Mouse (Mus musculus): ENCODE results near the gene Slc17a5. TPM values are rescaled to one million over a fixed set of nuclear protein-coding genes. Genes with fewer than 3 reads are reported as not detected.

Slc17a5 gene
- 10.2 and 14.7 TPM in 2 replicates for polyA plus RNA-seq (2014; fragmentation: Nextera tagmentation; extraction: Ambion mirVana)

- ATAC-seq (peak; percentile 98), DNase-seq (ENCODE audit: low spot score) (peak; percentile 98)
- peak within 1 kb of the TSS; percentile 58 for H3K4me3 ChIP-seq (ENCODE audit: low read depth, low read length)
- no peaks in the 10 kb centered on the region for H3K27me3 ChIP-seq (replicated peaks; ENCODE audit: control insufficient read depth, insufficient read depth, low read length)
- under 1% methylated on average over 27 of the region's 27 CpGs for WGBS
- H3K4me1 ChIP-seq (ENCODE audit: control insufficient read depth, insufficient read depth, low read length) = 0 out of 2 replicates have a peak, but pooled peaks cover 3% of the 10 kb centered on the region
- peak within 1 kb of the TSS; percentile 44; the same call in 1 of the 2 replicates for H3K27ac ChIP-seq (ENCODE audit: low read depth, low read length)
- H3K36me3 ChIP-seq (ENCODE audit: control insufficient read depth, insufficient read depth, low read length) = 0 out of 2 replicates have a peak, but pooled peaks cover 3% of the 10 kb centered on the region
- peak within 1 kb of the TSS; percentile 71 for H3K9ac ChIP-seq (ENCODE audit: low read length)
- no peaks in the 10 kb centered on the region for H3K9me3 ChIP-seq (replicated peaks; ENCODE audit: control insufficient read depth, low read length)
- peak within 1 kb of the TSS; percentile 64 for H3K4me2 ChIP-seq (ENCODE audit: low read length)
Observed at GRCm38 (mm10) chr9:78587914-78588313, at the start of gene Slc17a5. TSS of gene Slc17a5 (minus strand) at chr9:78588041.

GRCm38 (mm10) chr9:78633976-78634375 is 46.1 kb upstream of the Slc17a5 start:
- DNase-seq (ENCODE audit: low spot score) = no peak
- Histone ChIP-seq H3K4me3 (ENCODE audit: low read depth, low read length) (no peak overlapping the region), H3K27me3 (replicated peaks; ENCODE audit: control insufficient read depth, insufficient read depth, low read length) (no peaks in the 10 kb centered on the region), H3K9ac (ENCODE audit: low read length) (no peak overlapping the region), H3K4me1 (ENCODE audit: control insufficient read depth, insufficient read depth, low read length) (0 out of 2 replicates have a peak, but pooled peaks cover 2% of the 10 kb centered on the region), H3K36me3 (ENCODE audit: control insufficient read depth, insufficient read depth, low read length) (no peaks in the 10 kb centered on the region), H3K27ac (ENCODE audit: low read depth, low read length) (no peak overlapping the region), H3K9me3 (replicated peaks; ENCODE audit: control insufficient read depth, low read length) (no peaks in the 10 kb centered on the region), H3K4me2 (ENCODE audit: low read length) (no peak overlapping the region)
- 95% methylated on average over 3 of the region's 3 CpGs for WGBS
- no peak for ATAC-seq

- Histone ChIP-seq H3K27ac (ENCODE audit: low read depth, low read length) (no peak overlapping the region), H3K9ac (ENCODE audit: low read length) (no peak overlapping the region), H3K4me1 (ENCODE audit: control insufficient read depth, insufficient read depth, low read length) (0 out of 2 replicates have a peak, but pooled peaks cover 2% of the 10 kb centered on the region), H3K4me3 (ENCODE audit: low read depth, low read length) (no peak overlapping the region), H3K27me3 (replicated peaks; ENCODE audit: control insufficient read depth, insufficient read depth, low read length) (no peaks in the 10 kb centered on the region), H3K9me3 (replicated peaks; ENCODE audit: control insufficient read depth, low read length) (no peaks in the 10 kb centered on the region), H3K36me3 (ENCODE audit: control insufficient read depth, insufficient read depth, low read length) (no peaks in the 10 kb centered on the region), H3K4me2 (ENCODE audit: low read length) (no peak overlapping the region)
- ATAC-seq = no peak
- DNase-seq (ENCODE audit: low spot score) = no peak
- WGBS = 81% methylated on average over 6 of the region's 6 CpGs
Observed at GRCm38 (mm10) chr9:78631755-78632434, 44.1 kb upstream of the Slc17a5 start.

GRCm38 (mm10) chr9:78629991-78630390 is 42.1 kb upstream of the Slc17a5 start:
- H3K27ac ChIP-seq (ENCODE audit: low read depth, low read length) = no peak overlapping the region
- no peak for DNase-seq (ENCODE audit: low spot score)
- no peaks in the 10 kb centered on the region for H3K9me3 ChIP-seq (replicated peaks; ENCODE audit: control insufficient read depth, low read length)
- 35% methylated on average over 6 of the region's 6 CpGs for WGBS
- H3K36me3 ChIP-seq (ENCODE audit: control insufficient read depth, insufficient read depth, low read length) = no peaks in the 10 kb centered on the region
- peak overlapping the region; percentile 2; the same call in 1 of the 2 replicates for H3K4me2 ChIP-seq (ENCODE audit: low read length)
- no peak overlapping the region for H3K4me3 ChIP-seq (ENCODE audit: low read depth, low read length)
- H3K4me1 ChIP-seq (ENCODE audit: control insufficient read depth, insufficient read depth, low read length) = 0 out of 2 replicates have a peak, but pooled peaks cover 2% of the 10 kb centered on the region
- H3K27me3 ChIP-seq (replicated peaks; ENCODE audit: control insufficient read depth, insufficient read depth, low read length) = no peaks in the 10 kb centered on the region
- ATAC-seq = no peak
- no peak overlapping the region for H3K9ac ChIP-seq (ENCODE audit: low read length)

- Histone ChIP-seq H3K27me3 (replicated peaks; ENCODE audit: control insufficient read depth, insufficient read depth, low read length) (no peaks in the 10 kb centered on the region), H3K9ac (ENCODE audit: low read length) (no peak overlapping the region), H3K4me3 (ENCODE audit: low read depth, low read length) (no peak overlapping the region), H3K4me2 (ENCODE audit: low read length) (no peak overlapping the region), H3K4me1 (ENCODE audit: control insufficient read depth, insufficient read depth, low read length) (no peaks in the 10 kb centered on the region), H3K9me3 (replicated peaks; ENCODE audit: control insufficient read depth, low read length) (no peaks in the 10 kb centered on the region), H3K27ac (ENCODE audit: low read depth, low read length) (no peak overlapping the region), H3K36me3 (ENCODE audit: control insufficient read depth, insufficient read depth, low read length) (no peaks in the 10 kb centered on the region)
- WGBS = 89% methylated on average over 10 of the region's 10 CpGs
- DNase-seq (ENCODE audit: low spot score) (no peak), ATAC-seq (no peak)
Observed at GRCm38 (mm10) chr9:78623301-78623747, 35.5 kb upstream of the Slc17a5 start.

- peaks cover 9% of the 10 kb centered on the region for H3K4me1 ChIP-seq (ENCODE audit: control insufficient read depth, insufficient read depth, low read length)
- DNase-seq (ENCODE audit: low spot score) (no peak), ATAC-seq (no peak)
- no peaks in the 10 kb centered on the region for H3K36me3 ChIP-seq (ENCODE audit: control insufficient read depth, insufficient read depth, low read length)
- H3K9ac ChIP-seq (ENCODE audit: low read length) = no peak overlapping the region
- H3K9me3 ChIP-seq (replicated peaks; ENCODE audit: control insufficient read depth, low read length) = no peaks in the 10 kb centered on the region
- WGBS = 87% methylated on average over 9 of the region's 9 CpGs
- H3K27me3 ChIP-seq (replicated peaks; ENCODE audit: control insufficient read depth, insufficient read depth, low read length) = 0 out of 2 replicates have a peak, but pooled peaks cover 2% of the 10 kb centered on the region
- no peak overlapping the region for H3K4me2 ChIP-seq (ENCODE audit: low read length)
- H3K27ac ChIP-seq (ENCODE audit: low read depth, low read length) = no peak overlapping the region
- no peak overlapping the region for H3K4me3 ChIP-seq (ENCODE audit: low read depth, low read length)
Observed at GRCm38 (mm10) chr9:78619285-78619684, 31.4 kb upstream of the Slc17a5 start.

- H3K4me1 ChIP-seq (ENCODE audit: control insufficient read depth, insufficient read depth, low read length) = peaks cover 11% of the 10 kb centered on the region
- no peaks in the 10 kb centered on the region for H3K9me3 ChIP-seq (replicated peaks; ENCODE audit: control insufficient read depth, low read length)
- peak within 1 kb of the TSS; percentile 97 for H3K4me2 ChIP-seq (ENCODE audit: low read length)
- H3K27ac ChIP-seq (ENCODE audit: low read depth, low read length) = no peak within 1 kb of the TSS
- peak; percentile 76 for ATAC-seq
- 0 out of 2 replicates have a peak, but pooled peaks cover 2% of the 10 kb centered on the region for H3K27me3 ChIP-seq (replicated peaks; ENCODE audit: control insufficient read depth, insufficient read depth, low read length)
- H3K9ac ChIP-seq (ENCODE audit: low read length) = peak within 1 kb of the TSS; percentile 73
- H3K4me3 ChIP-seq (ENCODE audit: low read depth, low read length) = peak within 1 kb of the TSS; percentile 65
- WGBS = under 1% methylated on average over 43 of the region's 43 CpGs
- peak; percentile 57 for DNase-seq (ENCODE audit: low spot score)
- no peaks in the 10 kb centered on the region for H3K36me3 ChIP-seq (ENCODE audit: control insufficient read depth, insufficient read depth, low read length)
Observed at GRCm38 (mm10) chr9:78615401-78616021, 27.7 kb upstream of the Slc17a5 start, which contains the start of gene Cd109. TSS of gene Cd109 (plus strand) at chr9:78615546.

- H3K4me3 ChIP-seq (ENCODE audit: low read depth, low read length) = no peak overlapping the region
- 0 out of 2 replicates have a peak overlapping the region, but pooled peaks have one; percentile 97 for H3K4me2 ChIP-seq (ENCODE audit: low read length)
- 40% methylated on average over 6 of the region's 6 CpGs for WGBS
- ATAC-seq (peak; percentile 81), DNase-seq (ENCODE audit: low spot score) (peak; percentile 77)
- H3K27ac ChIP-seq (ENCODE audit: low read depth, low read length) = no peak overlapping the region
- H3K27me3 ChIP-seq (replicated peaks; ENCODE audit: control insufficient read depth, insufficient read depth, low read length) = 0 out of 2 replicates have a peak, but pooled peaks cover 2% of the 10 kb centered on the region
- H3K9me3 ChIP-seq (replicated peaks; ENCODE audit: control insufficient read depth, low read length) = no peaks in the 10 kb centered on the region
- no peak overlapping the region for H3K9ac ChIP-seq (ENCODE audit: low read length)
- H3K36me3 ChIP-seq (ENCODE audit: control insufficient read depth, insufficient read depth, low read length) = no peaks in the 10 kb centered on the region
- peaks cover 11% of the 10 kb centered on the region for H3K4me1 ChIP-seq (ENCODE audit: control insufficient read depth, insufficient read depth, low read length)
Observed at GRCm38 (mm10) chr9:78614201-78614600, 26.4 kb upstream of the Slc17a5 start.
